Mouse (Mus musculus): ENCODE results near the gene Kctd7. TPM values are rescaled to one million over a fixed set of nuclear protein-coding genes. Genes with fewer than 3 reads are reported as not detected.

The Kctd7 gene
- 9.5 TPM for polyA plus RNA-seq (2014; fragmentation: Illumina TruSeq; extraction: RNeasy Lipid Tissue Mini Kit (QIAGEN cat#74804); ENCODE audit: low read depth, low replicate concordance)

GRCm38 (mm10) chr5:130144334-130145312 is at the start of gene Kctd7:
Gene Kctd7, plus strand, starts transcription at chr5:130144861.

GRCm38 (mm10) chr5:130171423-130171954 is 26.8 kb downstream of the Kctd7 start, which contains the start of gene Rabgef1:
Gene Rabgef1, plus strand, starts transcription at chr5:130171798.

Other genes starting within 250 kb of the Kctd7 start
- gene Zbed5, start 249.1 kb upstream of the Kctd7 start, polyA plus RNA-seq (2014; fragmentation: Illumina TruSeq; extraction: RNeasy Lipid Tissue Mini Kit (QIAGEN cat#74804); ENCODE audit: low read depth, low replicate concordance): 11.9 TPM
- gene Phkg1, start 246.3 kb upstream of the Kctd7 start, polyA plus RNA-seq (2014; fragmentation: Illumina TruSeq; extraction: RNeasy Lipid Tissue Mini Kit (QIAGEN cat#74804); ENCODE audit: low read depth, low replicate concordance): 0.15 TPM
- gene Nupr1l, start 236.3 kb upstream of the Kctd7 start, polyA plus RNA-seq (2014; fragmentation: Illumina TruSeq; extraction: RNeasy Lipid Tissue Mini Kit (QIAGEN cat#74804); ENCODE audit: low read depth, low replicate concordance): 383 TPM
- 39.5 TPM for gene Vkorc1l1, start 202.9 kb upstream of the Kctd7 start, polyA plus RNA-seq (2014; fragmentation: Illumina TruSeq; extraction: RNeasy Lipid Tissue Mini Kit (QIAGEN cat#74804); ENCODE audit: low read depth, low replicate concordance)
- gene Gusb, start 141.8 kb upstream of the Kctd7 start, polyA plus RNA-seq (2014; fragmentation: Illumina TruSeq; extraction: RNeasy Lipid Tissue Mini Kit (QIAGEN cat#74804); ENCODE audit: low read depth, low replicate concordance): 3.9 TPM
- gene Asl, start 115.6 kb upstream of the Kctd7 start, polyA plus RNA-seq (2014; fragmentation: Illumina TruSeq; extraction: RNeasy Lipid Tissue Mini Kit (QIAGEN cat#74804); ENCODE audit: low read depth, low replicate concordance): 2.2 TPM
- 56.2 TPM for gene Crcp, start 115.6 kb upstream of the Kctd7 start, polyA plus RNA-seq (2014; fragmentation: Illumina TruSeq; extraction: RNeasy Lipid Tissue Mini Kit (QIAGEN cat#74804); ENCODE audit: low read depth, low replicate concordance)
- gene Tpst1, start 71.5 kb upstream of the Kctd7 start, polyA plus RNA-seq (2014; fragmentation: Illumina TruSeq; extraction: RNeasy Lipid Tissue Mini Kit (QIAGEN cat#74804); ENCODE audit: low read depth, low replicate concordance): 59.1 TPM
- gene Rabgef1, start 26.9 kb downstream of the Kctd7 start, polyA plus RNA-seq (2014; fragmentation: Illumina TruSeq; extraction: RNeasy Lipid Tissue Mini Kit (QIAGEN cat#74804); ENCODE audit: low read depth, low replicate concordance): 11.9 TPM
- gene Tmem248, start 72.2 kb downstream of the Kctd7 start, polyA plus RNA-seq (2014; fragmentation: Illumina TruSeq; extraction: RNeasy Lipid Tissue Mini Kit (QIAGEN cat#74804); ENCODE audit: low read depth, low replicate concordance): 62.2 TPM
- gene Sbds, start 110.7 kb downstream of the Kctd7 start, polyA plus RNA-seq (2014; fragmentation: Illumina TruSeq; extraction: RNeasy Lipid Tissue Mini Kit (QIAGEN cat#74804); ENCODE audit: low read depth, low replicate concordance): 94.9 TPM
- gene Tyw1, start 110.8 kb downstream of the Kctd7 start, polyA plus RNA-seq (2014; fragmentation: Illumina TruSeq; extraction: RNeasy Lipid Tissue Mini Kit (QIAGEN cat#74804); ENCODE audit: low read depth, low replicate concordance): 2.2 TPM
- gene Caln1, start 224.6 kb downstream of the Kctd7 start, polyA plus RNA-seq (2014; fragmentation: Illumina TruSeq; extraction: RNeasy Lipid Tissue Mini Kit (QIAGEN cat#74804); ENCODE audit: low read depth, low replicate concordance): 0.29 TPM
- 1.0 TPM for gene A330070K13Rik, start 239.8 kb downstream of the Kctd7 start, polyA plus RNA-seq (2014; fragmentation: Illumina TruSeq; extraction: RNeasy Lipid Tissue Mini Kit (QIAGEN cat#74804); ENCODE audit: low read depth, low replicate concordance)

Measured in testis, adult 10 weeks (tissue).